Mouse (Mus musculus) spleen, adult 2 months (tissue): Measurements from ENCODE around the gene Isg15.

Experiments used
- CTCF ChIP-seq: fragments of 200-500 bp; IDR thresholded peaks from 2 replicates; pipeline ENCODE4 v1.5.1; 2011; ENCODE audit warnings: mild to moderate bottlenecking, inconsistent platforms; ENCODE audit not compliant: insufficient read depth, insufficient read length, insufficient replicate concordance; ENCODE audit errors: extremely low read depth
- POLR2A ChIP-seq: fragments of 200-500 bp; IDR thresholded peaks from 2 replicates; pipeline ENCODE4 v1.6.1; 2011; ENCODE audit warnings: low read depth, low read length, inconsistent platforms

GRCm38 (mm10) chr4:156188811-156189323 lies 11.8 kb downstream of the Isg15 start:
- TF ChIP-seq POLR2A (no peak), CTCF (no peak)
